Mouse (Mus musculus) heart, embryonic 15.5 days (tissue): ENCODE measurements around the gene Slc9a9. TPM values are rescaled to one million over a fixed set of nuclear protein-coding genes. Genes with fewer than 3 reads are reported as not detected.

Source experiments
- ATAC-seq: fragments of 200-750 bp; cut with Nextera tagmentation; replicated peaks from 2 replicates; pipeline ENCODE4 v1.8.0; 2017; ENCODE audit warnings: low read depth, moderate TSS enrichment; ENCODE audit not compliant: insufficient number of reproducible peaks, insufficient read depth, low FRiP score
- H3K27ac ChIP-seq: fragments of 300-500 bp; sonication (generic); 2 replicates; pipeline ENCODE4 v1.5.1; 2015; ENCODE audit warnings: mild to moderate bottlenecking, inconsistent platforms
- H3K27me3 ChIP-seq: fragments of 300-500 bp; sonication (generic); 2 replicates; pipeline ENCODE4 v1.6.1; 2015; ENCODE audit warnings: inconsistent platforms
- H3K36me3 ChIP-seq: fragments of 300-500 bp; sonication (generic); 2 replicates; pipeline ENCODE4 v1.6.1; 2015; ENCODE audit warnings: mild to moderate bottlenecking, inconsistent platforms
- H3K4me1 ChIP-seq: fragments of 300-500 bp; sonication (generic); replicated peaks from 2 replicates; pipeline ENCODE4 v1.6.1; 2015; ENCODE audit warnings: inconsistent platforms
- H3K4me2 ChIP-seq: fragments of 300-500 bp; sonication (generic); 2 replicates; pipeline ENCODE4 v1.6.1; 2015; ENCODE audit warnings: inconsistent platforms, mild to moderate bottlenecking, moderate library complexity
- H3K4me3 ChIP-seq: fragments of 300-500 bp; sonication (generic); 2 replicates; pipeline ENCODE4 v1.5.1; 2015; ENCODE audit warnings: mild to moderate bottlenecking, inconsistent platforms
- H3K9ac ChIP-seq: fragments of 300-500 bp; sonication (generic); 2 replicates; pipeline ENCODE4 v1.6.1; 2015; ENCODE audit warnings: mild to moderate bottlenecking, inconsistent platforms
- H3K9me3 ChIP-seq: fragments of 300-500 bp; sonication (generic); replicated peaks from 2 replicates; pipeline ENCODE4 v1.6.1; 2016; ENCODE audit warnings: inconsistent platforms
- WGBS: fragments of 180-500 bp; shearing (Covaris S2); methylation state at CpG from one replicate; pipeline ENCODE4 v1.1.7; 2015; ENCODE audit warnings: mixed read lengths; 5-methylcytosine and 5-hydroxymethylcytosine counted together
- polyA plus RNA-seq: library from polyadenylated mRNA; unstranded; fragments of >200 nt; fragmentation: Nextera tagmentation; extraction: Ambion mirVana; gene quantifications from 2 replicates; pipeline ENCODE4 v1.2.1, GENCODE M21; 2015

The Slc9a9 gene
- polyA plus RNA-seq, 1 experiment from 2014 or later = 3.5 TPM

- Histone ChIP-seq H3K9me3 (no peaks in the 10 kb centered on the region), H3K27me3 (no peaks in the 10 kb centered on the region), H3K36me3 (no peaks in the 10 kb centered on the region), H3K4me1 (no peaks in the 10 kb centered on the region), H3K9ac (no peak overlapping the region), H3K4me3 (no peak overlapping the region), H3K4me2 (no peak overlapping the region), H3K27ac (no peak overlapping the region)
- 80% methylated on average over 1 of the region's 1 CpGs for WGBS
- ATAC-seq = no peak
Measured at GRCm38 (mm10) chr9:94685640-94686039, 15.9 kb downstream of the Slc9a9 start.

- no peaks in the 10 kb centered on the region for H3K27me3 ChIP-seq
- H3K36me3 ChIP-seq = no peaks in the 10 kb centered on the region
- H3K9me3 ChIP-seq = no peaks in the 10 kb centered on the region
- 81% methylated on average over 2 of the region's 2 CpGs for WGBS
- H3K4me2 ChIP-seq = no peak overlapping the region
- H3K27ac ChIP-seq = no peak overlapping the region
- H3K4me1 ChIP-seq = peaks cover under 1% of the 10 kb centered on the region
- H3K4me3 ChIP-seq = no peak overlapping the region
- no peak for ATAC-seq
- H3K9ac ChIP-seq = no peak overlapping the region
Measured at GRCm38 (mm10) chr9:94686380-94686779, 16.7 kb downstream of the Slc9a9 start.

GRCm38 (mm10) chr9:94687203-94687859, 17.6 kb downstream of the Slc9a9 start:
- no peaks in the 10 kb centered on the region for H3K27me3 ChIP-seq
- no peaks in the 10 kb centered on the region for H3K9me3 ChIP-seq
- H3K4me3 ChIP-seq = no peak overlapping the region
- no peak overlapping the region for H3K9ac ChIP-seq
- H3K27ac ChIP-seq = no peak overlapping the region
- WGBS = 93% methylated on average over 1 of the region's 1 CpGs
- ATAC-seq = no peak
- H3K4me1 ChIP-seq = peaks cover 10% of the 10 kb centered on the region
- H3K36me3 ChIP-seq = no peaks in the 10 kb centered on the region
- H3K4me2 ChIP-seq = no peak overlapping the region

GRCm38 (mm10) chr9:94691311-94692087, 21.8 kb downstream of the Slc9a9 start:
- Histone ChIP-seq H3K4me1 (peaks cover 23% of the 10 kb centered on the region), H3K9ac (no peak overlapping the region), H3K36me3 (no peaks in the 10 kb centered on the region), H3K9me3 (no peaks in the 10 kb centered on the region), H3K27ac (peak overlapping the region; percentile 58), H3K27me3 (no peaks in the 10 kb centered on the region), H3K4me2 (no peak overlapping the region), H3K4me3 (no peak overlapping the region)
- no peak; the same call in 1 of the 2 replicates for ATAC-seq
- WGBS = 39% methylated on average over 10 of the region's 10 CpGs

GRCm38 (mm10) chr9:94692122-94692521, 22.4 kb downstream of the Slc9a9 start:
- Histone ChIP-seq H3K9me3 (no peaks in the 10 kb centered on the region), H3K27me3 (no peaks in the 10 kb centered on the region), H3K9ac (0 out of 2 replicates have a peak overlapping the region, but pooled peaks have one; percentile 0), H3K27ac (peak overlapping the region; percentile 58), H3K36me3 (no peaks in the 10 kb centered on the region), H3K4me3 (no peak overlapping the region), H3K4me1 (peaks cover 23% of the 10 kb centered on the region), H3K4me2 (peak overlapping the region; percentile 31; the same call in 1 of the 2 replicates)
- ATAC-seq = no peak
- WGBS = 8% methylated on average over 7 of the region's 7 CpGs

- no peak overlapping the region for H3K4me2 ChIP-seq
- no peak for ATAC-seq
- no peaks in the 10 kb centered on the region for H3K27me3 ChIP-seq
- peaks cover 23% of the 10 kb centered on the region for H3K4me1 ChIP-seq
- no peaks in the 10 kb centered on the region for H3K9me3 ChIP-seq
- no peak overlapping the region for H3K4me3 ChIP-seq
- no peaks in the 10 kb centered on the region for H3K36me3 ChIP-seq
- H3K9ac ChIP-seq = no peak overlapping the region
- peak overlapping the region; percentile 20; the same call in 1 of the 2 replicates for H3K27ac ChIP-seq
- WGBS = 41% methylated on average over 4 of the region's 4 CpGs
Measured at GRCm38 (mm10) chr9:94694243-94694642, 24.5 kb downstream of the Slc9a9 start.

GRCm38 (mm10) chr9:94694983-94695382, 25.3 kb downstream of the Slc9a9 start:
- Histone ChIP-seq H3K27me3 (no peaks in the 10 kb centered on the region), H3K27ac (no peak overlapping the region), H3K9ac (no peak overlapping the region), H3K4me1 (peaks cover 23% of the 10 kb centered on the region), H3K4me3 (no peak overlapping the region), H3K4me2 (no peak overlapping the region), H3K9me3 (no peaks in the 10 kb centered on the region), H3K36me3 (no peaks in the 10 kb centered on the region)
- WGBS = 57% methylated on average over 3 of the region's 3 CpGs
- no peak for ATAC-seq

- no peak for ATAC-seq
- Histone ChIP-seq H3K9me3 (no peaks in the 10 kb centered on the region), H3K27ac (no peak overlapping the region), H3K4me3 (no peak overlapping the region), H3K27me3 (no peaks in the 10 kb centered on the region), H3K4me1 (peaks cover 25% of the 10 kb centered on the region), H3K36me3 (no peaks in the 10 kb centered on the region), H3K4me2 (no peak overlapping the region), H3K9ac (no peak overlapping the region)
- WGBS = 61% methylated on average over 9 of the region's 9 CpGs
Measured at GRCm38 (mm10) chr9:94696539-94697079, 26.9 kb downstream of the Slc9a9 start.

- H3K27me3 ChIP-seq = no peaks in the 10 kb centered on the region
- H3K9ac ChIP-seq = no peak overlapping the region
- H3K4me2 ChIP-seq = no peak overlapping the region
- no peaks in the 10 kb centered on the region for H3K36me3 ChIP-seq
- no peak overlapping the region for H3K4me3 ChIP-seq
- 55% methylated on average over 2 of the region's 2 CpGs for WGBS
- ATAC-seq = no peak
- no peaks in the 10 kb centered on the region for H3K9me3 ChIP-seq
- H3K27ac ChIP-seq = no peak overlapping the region
- H3K4me1 ChIP-seq = peaks cover 24% of the 10 kb centered on the region
Measured at GRCm38 (mm10) chr9:94698175-94698574, 28.5 kb downstream of the Slc9a9 start.

GRCm38 (mm10) chr9:94700549-94700948, 30.8 kb downstream of the Slc9a9 start:
- no peaks in the 10 kb centered on the region for H3K27me3 ChIP-seq
- no peaks in the 10 kb centered on the region for H3K36me3 ChIP-seq
- WGBS = 73% methylated on average over 1 of the region's 1 CpGs
- H3K4me1 ChIP-seq = peaks cover 16% of the 10 kb centered on the region
- H3K27ac ChIP-seq = no peak overlapping the region
- H3K4me2 ChIP-seq = no peak overlapping the region
- no peak for ATAC-seq
- H3K9me3 ChIP-seq = no peaks in the 10 kb centered on the region
- H3K4me3 ChIP-seq = no peak overlapping the region
- H3K9ac ChIP-seq = no peak overlapping the region

- Histone ChIP-seq H3K4me1 (peaks cover 16% of the 10 kb centered on the region), H3K4me3 (no peak overlapping the region), H3K9me3 (no peaks in the 10 kb centered on the region), H3K36me3 (no peaks in the 10 kb centered on the region), H3K27me3 (no peaks in the 10 kb centered on the region), H3K27ac (peak overlapping the region; percentile 69; the same call in 1 of the 2 replicates), H3K4me2 (no peak overlapping the region), H3K9ac (no peak overlapping the region)
- 59% methylated on average over 6 of the region's 6 CpGs for WGBS
- no peak for ATAC-seq
Measured at GRCm38 (mm10) chr9:94701193-94701869, 31.6 kb downstream of the Slc9a9 start.
